Mouse (Mus musculus) heart, adult 18-20 months (tissue): ENCODE results near the gene 1700016D06Rik. TPM values are rescaled to one million over a fixed set of nuclear protein-coding genes. Genes with fewer than 3 reads are reported as not detected.
A peak's percentile ranks its signal among the peaks of the same experiment; 100 is the strongest.

Experiments
- DNase-seq, 2 experiments: peaks; one replicate each; pipeline ENCODE4 v3.0.0; 2021 to 2022; ENCODE audit warnings: mixed read lengths in 1 of 2
- long read RNA-seq, 2 experiments: library from polyadenylated mRNA; stranded (forward); transcript quantifications; one replicate each; pipeline ENCODE4 v2.0.0; 2021
- total RNA-seq, 2 experiments: library from RNA; stranded (reverse); gene quantifications; 2 replicates each; pipeline ENCODE4 v1.2.3; 2021

The 1700016D06Rik gene
- not detected for total RNA-seq
- long read RNA-seq, experiment 1, result 0 reads
- long read RNA-seq, experiment 2, result 0 reads

DNA sequence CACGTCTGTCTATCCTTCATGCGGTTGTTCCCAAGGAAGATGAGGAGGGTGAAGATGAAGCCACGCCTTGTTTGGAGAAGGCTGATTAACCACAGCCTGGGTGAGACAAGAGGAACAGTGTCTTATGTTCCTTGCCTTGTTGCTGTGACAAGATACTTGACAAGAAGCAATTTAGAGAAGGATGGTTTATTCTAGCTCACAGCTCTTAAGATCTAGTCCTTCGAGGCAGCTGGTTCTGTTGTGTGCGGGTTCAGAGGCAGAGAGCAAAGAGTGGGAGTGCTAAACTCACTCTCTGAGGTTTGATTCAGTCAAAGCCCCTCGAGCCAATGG is at the start of gene 1700016D06Rik:
1700016D06Rik (minus strand) TSS at position 31 of the 330 bp plus-strand sequence.
- no peak for DNase-seq

DNA sequence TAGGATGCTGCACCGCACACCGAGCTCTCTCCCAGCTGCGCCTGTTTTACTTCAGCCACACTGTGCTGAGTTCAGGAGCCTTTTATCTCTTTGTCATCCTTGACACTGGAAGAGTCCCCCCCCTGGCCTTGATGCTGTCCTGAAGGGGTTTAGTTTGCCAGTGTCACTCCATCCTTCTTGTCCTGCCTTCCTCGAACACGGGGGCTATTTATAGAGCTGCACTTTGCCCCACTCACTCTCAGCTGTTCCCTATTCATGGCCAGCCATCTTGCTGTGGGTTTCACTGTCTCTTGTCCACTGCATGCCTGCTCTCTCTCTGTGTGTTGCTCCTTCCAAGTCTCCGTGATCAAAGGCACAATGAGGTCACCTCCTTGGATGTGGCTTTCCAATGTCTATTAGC is 48.6 kb upstream of the 1700016D06Rik start:
- DNase-seq, result peak; percentile 35 to 59

DNA sequence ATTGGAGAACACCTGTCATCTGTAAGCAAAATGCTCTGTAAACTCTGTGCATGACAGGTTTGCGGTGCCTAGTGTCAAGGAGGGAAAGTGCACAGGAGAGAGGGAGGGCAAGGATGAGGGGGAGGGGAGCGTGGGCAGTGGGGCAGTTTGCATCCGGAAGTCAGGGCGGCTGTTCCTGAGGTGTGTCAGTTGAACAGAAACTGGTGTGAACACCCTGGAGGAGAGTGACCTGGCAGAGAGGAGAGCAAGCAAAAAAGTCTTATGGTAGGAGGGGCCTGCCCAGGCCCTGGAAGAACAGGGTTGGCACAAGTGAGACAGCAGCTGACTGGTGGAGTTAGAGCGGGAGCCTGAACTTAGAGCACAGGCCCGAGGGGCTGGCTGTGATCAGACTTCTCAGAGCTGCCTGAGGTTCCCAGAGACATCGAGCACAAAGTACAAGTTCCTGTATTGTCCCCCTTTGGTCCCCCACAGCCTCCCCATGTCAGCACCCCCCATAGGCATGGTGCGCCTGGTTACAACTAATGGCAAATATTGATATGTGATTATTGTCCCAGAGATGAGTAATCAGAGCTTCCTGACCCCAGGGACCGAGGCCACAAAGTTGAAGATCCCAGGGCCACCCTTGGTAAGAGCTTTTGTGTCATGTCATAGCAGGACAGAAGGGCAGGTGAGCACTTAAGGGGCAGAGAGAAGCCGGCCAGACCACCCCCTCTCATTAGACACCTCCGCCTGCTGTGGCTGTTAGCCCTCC is 46.2 kb upstream of the 1700016D06Rik start:
- DNase-seq, result peak; percentile 40 to 52

DNA sequence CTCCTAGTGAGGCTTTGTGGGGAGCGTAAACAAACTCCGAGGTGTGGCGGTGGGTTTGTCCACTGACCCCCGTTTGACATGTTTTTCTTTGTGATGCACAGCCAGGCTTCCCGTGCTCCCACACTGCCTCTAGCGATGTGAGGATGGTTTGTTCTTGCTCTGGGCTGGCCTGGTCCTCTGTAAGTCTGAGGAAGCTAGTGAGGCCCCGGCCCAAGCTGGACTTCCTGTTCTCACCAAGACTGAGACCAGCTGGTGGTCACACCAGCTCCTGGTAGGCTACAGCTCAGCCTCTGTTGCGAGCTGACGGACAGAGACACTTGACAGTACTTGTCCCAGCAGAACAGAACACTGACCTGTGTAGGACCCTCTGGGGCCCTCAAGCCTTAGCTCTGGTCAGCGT is 42.7 kb upstream of the 1700016D06Rik start:
- DNase-seq, result no peak

DNA sequence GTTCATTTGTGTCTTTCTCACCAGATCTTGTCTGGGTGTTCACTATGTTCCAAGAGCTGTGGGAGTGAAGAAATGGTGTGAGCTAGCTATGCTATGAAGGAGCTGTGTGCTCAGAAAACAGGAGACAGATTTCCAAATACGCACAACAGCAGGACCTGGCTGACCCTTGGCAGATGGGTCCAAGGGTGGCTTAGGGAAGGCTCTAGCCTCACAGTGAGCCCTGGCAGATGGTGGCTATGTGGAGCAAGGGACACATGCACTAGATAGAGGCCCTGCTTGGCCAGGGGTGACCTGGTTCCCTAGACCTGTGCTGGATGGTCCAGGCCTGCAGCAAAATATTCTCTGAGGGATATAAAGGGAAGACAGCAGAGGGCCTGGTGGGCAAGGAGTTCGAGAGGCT is 40.0 kb upstream of the 1700016D06Rik start:
- no peak for DNase-seq

DNA sequence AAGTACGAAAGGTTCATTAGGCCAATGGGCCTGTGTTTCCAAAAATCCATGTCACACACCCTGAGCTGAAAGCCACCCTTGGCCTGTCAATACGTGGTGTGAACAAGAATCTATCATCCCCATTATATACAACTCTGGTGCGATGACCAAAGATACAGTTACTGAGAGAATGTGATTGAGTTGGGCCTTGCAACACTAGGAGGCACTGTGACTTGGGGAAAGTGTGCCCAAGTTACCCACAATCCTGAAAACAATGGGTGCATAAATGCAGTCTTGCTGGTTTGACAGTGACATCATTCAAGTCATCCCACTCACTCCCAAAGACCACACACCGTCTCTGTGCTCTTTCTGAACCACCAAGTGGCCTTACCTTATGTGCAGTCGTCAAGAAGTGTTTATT is 38.2 kb upstream of the 1700016D06Rik start:
- DNase-seq, result no peak

DNA sequence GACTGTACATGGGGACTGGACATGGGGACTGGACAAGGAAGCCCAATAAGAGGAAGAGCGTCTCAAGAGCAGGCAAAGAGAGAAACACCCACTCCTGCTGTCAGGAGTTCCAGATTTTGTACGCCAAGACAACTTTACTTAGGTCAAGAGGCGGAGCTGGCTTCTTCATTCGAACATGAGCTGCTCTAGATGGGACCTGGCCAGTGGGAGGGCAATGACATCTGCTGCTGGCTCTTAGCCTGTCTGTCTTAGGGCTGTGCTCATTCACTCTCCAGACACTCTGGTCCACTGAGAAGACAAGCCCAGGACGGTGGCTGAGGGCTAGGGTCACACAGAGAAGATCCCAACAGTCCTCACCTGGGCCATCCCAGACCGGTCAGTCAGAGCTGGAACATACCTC is 36.2 kb upstream of the 1700016D06Rik start:
- DNase-seq, result no peak

DNA sequence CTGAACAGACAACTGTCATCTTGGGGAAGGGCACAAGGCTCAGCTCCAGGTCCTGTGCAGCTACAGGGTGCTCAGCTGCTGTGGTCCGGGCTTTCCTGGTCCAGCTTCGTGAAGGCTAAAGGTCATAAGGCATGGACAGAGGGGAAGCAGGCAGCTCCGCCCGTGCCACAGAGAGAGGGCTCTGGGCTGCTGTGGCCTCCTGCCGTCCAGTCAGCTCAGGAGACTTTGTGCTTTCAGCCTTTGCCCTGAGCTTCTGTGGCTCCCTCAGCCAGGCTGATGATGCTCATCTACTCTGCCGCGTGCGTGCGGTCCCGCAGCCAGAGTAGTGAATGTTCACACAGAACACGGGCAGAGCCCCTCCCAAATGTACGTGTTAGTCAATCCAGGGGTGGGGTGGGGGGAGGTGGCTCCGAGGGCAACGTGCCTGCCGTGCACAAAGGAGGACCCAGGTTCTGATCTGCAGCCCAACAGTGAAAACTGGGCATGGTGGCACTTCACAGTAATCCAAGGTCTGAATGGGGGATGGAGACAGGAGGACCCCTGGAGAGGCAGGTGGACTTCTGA is 34.9 kb upstream of the 1700016D06Rik start:
- no peak for DNase-seq

DNA sequence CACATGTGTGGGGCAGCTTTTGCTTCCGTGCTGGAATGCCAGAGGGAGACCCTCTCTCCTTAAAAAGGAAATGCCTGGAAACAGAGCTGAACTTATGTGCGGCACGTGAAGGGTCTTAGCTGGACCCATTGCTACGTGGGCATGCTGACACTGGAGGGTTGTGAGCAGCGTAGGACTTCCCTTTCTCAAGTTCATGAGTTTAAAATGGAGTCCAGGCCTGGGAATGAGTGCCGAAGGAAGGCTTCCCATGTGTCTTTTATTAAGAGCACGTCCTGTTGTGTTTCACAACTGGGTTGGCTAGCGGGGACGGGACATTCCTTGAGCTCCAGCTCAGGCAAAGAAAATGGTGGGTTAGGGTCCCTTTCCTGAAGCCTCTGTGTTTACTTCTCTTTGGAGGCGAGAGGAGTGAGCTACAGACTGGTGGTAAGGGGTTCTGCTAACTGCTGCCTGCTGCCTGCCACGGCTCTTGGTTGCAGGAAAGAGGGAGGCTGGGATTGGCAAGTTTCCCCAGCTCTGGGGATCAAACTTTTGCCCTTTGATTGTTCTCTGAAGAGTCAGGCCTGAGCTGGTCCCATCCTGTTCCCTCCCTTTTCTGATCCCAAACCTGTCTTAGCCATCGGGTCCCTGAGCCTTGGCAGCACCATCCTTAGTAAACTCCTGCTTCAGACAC is 29.5 kb upstream of the 1700016D06Rik start:
- peak; percentile 31 to 34 for DNase-seq

DNA sequence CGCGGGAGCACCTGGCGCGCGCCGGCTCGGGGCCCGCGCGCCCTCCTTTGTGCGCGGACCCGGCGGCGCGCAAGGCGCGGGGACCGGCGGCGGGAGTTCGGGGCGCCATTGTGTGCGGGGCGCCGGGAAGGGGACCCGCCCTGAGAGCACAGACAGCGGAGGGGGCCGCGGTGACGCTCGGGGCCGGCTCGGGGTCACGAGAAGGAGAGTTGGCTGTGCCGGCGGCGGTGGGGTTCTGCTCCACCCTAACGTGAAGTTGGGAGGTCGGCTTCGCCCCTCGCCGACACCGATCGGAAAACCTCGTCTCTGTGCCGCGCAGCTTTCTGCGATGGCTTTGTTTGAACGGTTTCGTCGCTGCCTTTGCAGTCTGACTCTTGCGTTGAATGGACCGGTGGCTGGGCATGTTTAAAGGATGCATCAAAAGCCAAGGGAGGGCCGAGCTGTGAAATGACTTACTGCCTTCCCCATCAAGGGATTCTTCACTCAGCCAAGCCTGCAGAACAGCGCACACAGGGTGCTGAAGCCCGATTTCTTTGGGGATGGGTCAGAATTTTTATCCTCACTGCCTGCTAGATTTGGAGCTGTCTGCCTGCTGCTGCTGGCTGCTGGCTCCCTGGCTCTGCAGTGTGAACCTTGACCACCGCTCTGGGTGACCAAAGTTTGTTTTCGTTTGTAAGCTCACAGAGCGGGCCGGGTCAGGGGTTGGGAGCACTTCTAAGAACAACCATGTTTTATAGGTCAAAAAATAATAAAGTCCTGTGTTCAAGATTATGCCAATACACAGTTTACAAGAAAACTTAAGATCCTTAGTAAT is 27.8 kb upstream of the 1700016D06Rik start:
- peak in 1 of 2 experiments; percentile 32 for DNase-seq

DNA sequence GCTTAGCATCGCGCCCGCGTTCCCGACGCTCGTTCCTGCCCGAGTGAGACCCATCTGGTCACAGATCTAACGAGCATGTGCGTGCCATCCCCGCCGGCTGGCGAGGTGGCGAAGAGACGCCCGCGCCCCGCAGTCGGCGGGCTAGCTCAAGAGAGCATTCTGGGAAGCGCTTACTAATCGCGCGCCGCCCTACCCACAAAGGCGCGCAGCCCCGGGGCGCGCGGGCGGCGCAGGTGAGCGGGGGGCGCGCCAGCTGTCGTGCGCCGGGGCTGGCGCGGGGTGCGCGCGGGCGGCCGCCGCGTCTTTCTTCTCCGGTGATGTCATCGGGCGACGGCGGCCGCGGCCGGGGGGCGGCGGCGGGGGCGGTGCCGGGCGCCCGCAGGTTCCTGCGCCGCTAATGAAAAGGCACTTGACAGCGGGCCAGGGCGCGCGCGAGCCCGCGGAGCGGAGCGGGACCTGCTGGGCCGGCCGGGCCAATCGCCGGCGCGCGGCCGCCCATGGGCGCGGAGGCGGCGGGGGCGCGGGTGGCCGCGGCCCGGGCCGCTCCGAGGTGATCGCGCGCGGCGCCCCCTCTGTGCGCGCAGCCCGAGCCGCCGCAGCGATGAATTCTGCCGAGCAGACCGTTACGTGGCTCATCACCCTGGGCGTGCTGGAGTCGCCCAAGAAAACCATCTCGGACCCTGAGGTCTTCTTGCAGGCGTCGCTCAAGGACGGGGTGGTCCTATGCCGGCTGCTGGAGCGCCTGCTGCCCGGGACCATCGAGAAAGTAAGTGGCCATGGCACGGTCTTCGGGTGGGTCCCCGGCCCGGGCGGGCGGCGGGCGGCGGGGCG is 27.0 kb upstream of the 1700016D06Rik start, which contains the start of gene Arhgef7:
Arhgef7 (plus strand) TSS at position 71 of the 831 bp plus-strand sequence.
- DNase-seq, result peak; percentile 48

DNA sequence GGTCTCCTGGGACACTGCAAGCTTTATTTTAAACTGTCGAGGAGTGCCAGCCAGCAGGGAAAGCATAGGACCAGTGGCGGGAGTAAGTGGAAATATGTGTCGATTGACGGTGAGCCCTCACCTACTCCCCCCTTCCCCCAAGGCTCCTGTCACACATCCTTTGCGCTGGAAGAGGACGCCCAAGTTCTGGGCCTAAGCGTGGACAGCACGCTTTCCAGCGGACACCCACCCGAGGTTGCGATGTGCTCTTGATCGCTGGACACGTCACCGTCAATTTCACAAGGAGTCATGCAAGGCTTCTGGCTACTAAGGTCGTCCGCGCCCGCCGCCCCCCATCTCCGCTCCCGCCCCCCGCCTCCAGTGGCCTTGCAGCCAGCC is 26.4 kb upstream of the 1700016D06Rik start:
- DNase-seq, result peak in 1 of 2 experiments; percentile 34

DNA sequence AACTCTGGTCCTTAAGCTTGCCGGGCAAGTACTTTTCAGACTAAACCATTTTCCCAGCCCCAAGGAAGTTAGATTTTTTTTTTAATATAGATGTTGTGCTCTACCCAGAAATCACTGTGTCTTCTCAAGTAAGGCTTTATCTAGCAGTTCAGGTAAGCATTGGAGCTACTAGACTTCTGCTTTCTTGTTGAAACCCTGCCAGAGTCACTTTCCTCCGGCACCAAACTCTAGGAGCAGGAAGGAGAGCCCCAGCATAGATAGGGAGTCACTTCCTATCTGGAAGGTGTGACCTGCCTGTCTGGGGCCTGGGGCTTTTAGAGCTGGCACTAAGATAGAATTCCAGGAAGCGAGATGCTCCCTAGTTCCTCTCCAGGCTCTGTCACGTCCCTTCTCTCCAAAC is 16.3 kb upstream of the 1700016D06Rik start:
- DNase-seq, result no peak

DNA sequence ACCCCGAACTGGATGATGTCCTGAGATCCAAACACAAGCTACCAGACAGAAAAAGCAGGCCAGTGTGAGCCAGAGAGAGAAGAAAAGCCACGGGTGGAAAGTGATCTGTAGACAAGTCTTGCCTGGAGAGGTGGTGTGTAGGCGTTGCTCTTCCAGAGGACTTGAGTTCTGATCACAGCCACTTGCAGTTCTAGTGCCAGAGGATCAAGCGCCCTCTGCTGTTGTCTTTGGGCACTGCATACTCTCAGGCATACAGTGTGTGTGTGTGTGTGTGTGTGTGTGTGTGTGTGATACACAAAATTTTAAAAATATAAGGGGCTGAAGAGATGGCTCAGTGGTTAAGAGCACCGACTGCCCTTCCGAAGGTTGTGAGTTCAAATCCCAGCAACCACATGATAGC is 11.4 kb upstream of the 1700016D06Rik start:
- no peak for DNase-seq

DNA sequence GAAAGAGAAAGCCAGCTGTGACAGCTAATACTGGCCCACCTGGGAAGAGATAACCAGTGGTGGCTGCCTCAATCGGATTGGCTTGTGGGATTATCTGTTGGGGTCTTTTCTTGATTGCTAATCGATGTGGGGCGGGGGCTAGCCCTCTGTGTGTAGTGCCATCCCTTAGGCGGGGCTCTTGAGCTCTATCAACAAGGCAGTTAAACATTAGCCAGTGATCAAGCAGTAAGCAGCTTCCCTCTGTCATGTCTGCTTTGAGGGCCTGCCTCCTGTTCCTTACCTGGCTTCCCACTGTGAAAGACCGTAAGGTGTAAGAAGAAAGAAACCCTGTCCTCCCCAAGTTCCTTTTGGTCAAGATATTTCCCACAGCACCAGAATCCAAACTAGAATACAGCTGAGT is 9.6 kb upstream of the 1700016D06Rik start:
- no peak for DNase-seq

DNA sequence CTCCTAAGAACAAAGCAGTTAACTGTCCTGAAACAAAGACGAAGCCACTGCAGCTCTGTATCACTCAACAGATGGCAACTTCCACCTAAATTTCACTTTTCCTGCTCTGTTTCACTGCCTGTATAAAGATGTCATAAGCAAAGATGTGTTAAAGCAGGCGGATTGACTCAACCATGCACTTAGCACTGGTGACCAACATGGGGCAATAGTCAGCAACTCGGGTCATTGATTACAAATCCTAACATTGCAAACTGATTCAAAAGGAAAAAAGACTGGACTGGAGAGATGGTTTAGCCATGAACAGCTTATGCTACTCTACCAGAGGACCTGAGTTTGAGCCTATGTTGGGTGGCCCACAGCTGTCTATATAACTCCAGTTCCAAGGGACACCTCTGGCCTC is 8.7 kb upstream of the 1700016D06Rik start:
- no peak for DNase-seq

DNA sequence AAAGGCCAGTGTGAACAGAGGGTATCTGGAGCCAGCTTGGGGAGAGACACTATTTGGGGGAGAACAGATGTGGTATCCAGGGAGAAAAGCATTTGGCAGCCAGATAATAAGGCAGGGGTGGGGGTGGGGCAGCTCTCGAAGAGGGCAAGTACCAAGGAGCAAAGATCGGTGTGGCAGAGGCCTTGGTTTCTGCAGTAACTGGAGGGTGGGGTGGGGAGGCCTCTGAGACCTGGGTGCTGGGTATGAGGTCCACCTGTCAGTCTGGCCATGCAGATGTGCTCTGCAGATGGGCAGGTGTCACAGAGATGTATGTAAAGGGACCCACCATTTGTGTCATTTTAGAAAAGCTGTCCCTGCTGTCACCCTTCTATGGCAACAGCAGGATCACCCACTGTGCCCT is 8.0 kb upstream of the 1700016D06Rik start:
- no peak for DNase-seq

DNA sequence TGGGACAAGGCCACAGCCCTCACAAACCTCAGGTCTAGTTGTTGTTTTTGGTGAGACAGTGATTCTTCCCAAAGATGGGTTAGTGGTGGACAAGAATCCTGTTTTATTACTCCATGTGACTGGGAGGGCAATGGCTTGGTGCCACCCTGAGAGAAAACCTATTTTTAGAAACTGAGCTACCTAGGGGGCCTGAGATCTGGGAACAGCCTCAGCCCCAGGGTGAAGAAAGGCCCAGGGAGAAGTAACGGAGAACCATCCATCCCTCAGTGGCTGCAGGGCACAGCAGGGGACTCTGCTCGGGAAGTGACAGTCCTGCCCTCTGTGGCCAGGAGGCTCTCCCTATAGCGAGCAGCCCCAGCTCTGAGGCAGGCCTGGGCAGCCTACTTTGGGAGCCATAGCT is 6.8 kb upstream of the 1700016D06Rik start:
- DNase-seq, result peak; percentile 20 to 25

DNA sequence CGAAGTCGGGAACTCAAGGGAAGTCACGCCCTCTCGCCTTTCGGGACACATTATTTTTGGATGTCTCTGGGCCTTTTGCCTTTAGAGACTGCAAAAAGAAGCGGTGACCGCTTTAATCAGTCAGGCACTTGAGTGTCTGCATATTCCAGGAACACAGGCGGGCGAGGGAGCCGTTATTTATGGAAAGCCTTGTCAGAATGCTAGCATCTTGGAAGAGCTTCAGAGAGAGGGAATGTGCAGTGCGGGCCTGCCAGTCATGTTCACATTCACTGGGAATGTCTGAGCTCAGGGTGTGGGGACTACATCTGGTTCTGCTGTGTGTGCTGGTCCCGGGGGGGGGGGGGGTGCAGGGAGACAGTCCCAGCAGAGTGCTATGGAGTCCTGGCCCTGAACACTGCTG is 5.0 kb upstream of the 1700016D06Rik start:
- DNase-seq, result peak; percentile 61 to 86

DNA sequence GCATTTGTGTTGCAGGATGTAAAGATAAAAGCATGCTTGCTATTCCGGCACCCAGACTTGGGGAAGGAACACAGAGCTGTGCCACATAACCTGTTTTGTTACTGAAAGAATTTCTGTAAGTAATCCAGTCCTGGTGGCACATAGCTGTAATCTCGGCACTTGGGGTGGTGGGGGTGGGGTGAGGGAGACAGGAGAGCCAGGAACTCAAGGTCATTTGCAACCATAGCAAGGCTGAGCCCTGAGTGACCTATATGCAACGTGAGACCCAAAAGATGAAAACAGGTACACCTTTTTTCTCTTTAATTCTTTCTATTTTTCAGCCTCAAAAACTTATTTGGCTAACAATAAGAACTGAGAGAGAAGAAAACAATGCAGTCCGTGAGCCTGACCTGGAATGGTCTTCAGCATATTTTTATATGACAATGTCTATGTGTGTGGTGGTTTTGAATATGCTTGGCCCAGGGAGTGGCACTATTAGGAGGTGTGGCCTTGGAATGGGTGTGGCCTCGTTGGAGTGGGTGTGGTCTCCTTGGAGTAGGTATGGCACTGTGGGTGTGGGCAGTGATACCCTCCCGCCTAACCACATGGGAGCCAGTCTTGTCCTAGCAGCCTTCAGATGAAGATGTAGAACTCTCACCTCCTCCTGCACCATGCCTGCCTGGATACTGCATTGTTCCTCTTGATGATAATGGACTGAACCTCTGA is 4.0 kb upstream of the 1700016D06Rik start:
- DNase-seq, result no peak

DNA sequence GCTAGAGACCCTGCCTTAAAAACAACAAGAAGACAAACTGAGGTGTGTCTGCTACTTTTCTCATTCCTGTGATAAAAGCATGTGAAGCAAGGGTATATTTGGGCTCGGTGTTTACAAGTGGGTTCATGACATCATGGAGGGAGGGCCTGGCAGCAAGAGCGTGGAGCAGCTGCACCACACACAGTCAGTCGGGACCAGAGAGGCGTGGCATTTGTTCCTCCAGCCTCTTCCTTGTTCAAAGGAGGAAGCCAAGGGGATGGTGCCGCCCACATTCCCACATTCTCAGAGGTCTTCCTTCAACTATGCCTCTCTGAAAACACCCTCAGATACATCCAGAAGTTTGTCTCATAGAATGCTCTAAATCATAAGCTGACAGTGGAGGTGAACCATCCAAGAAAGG is 2.9 kb upstream of the 1700016D06Rik start:
- DNase-seq, result no peak
